Mouse (Mus musculus) kidney, embryonic 15.5 days (tissue): ENCODE measurements at regions not wholly inside any gene's neighbourhood (a gene's known extent, or its start where the extent isn't known, plus 50 kb on each side); places are given as distances from the start of the nearest gene placed in this dataset.

Experiments
- ATAC-seq: fragments of 200-750 bp; cut with Nextera tagmentation; replicated peaks from 2 replicates; pipeline ENCODE4 v1.8.0; 2017; ENCODE audit warnings: moderate TSS enrichment; ENCODE audit not compliant: low FRiP score
- H3K27ac ChIP-seq: fragments of 300-500 bp; sonication (generic); 2 replicates; pipeline ENCODE4 v1.5.1; 2015; ENCODE audit warnings: mild to moderate bottlenecking, inconsistent platforms
- H3K27me3 ChIP-seq: fragments of 300-500 bp; sonication (generic); 2 replicates; pipeline ENCODE4 v1.6.1; 2015; ENCODE audit warnings: inconsistent platforms
- H3K36me3 ChIP-seq: fragments of 300-500 bp; sonication (generic); 2 replicates; pipeline ENCODE4 v1.6.1; 2015; ENCODE audit warnings: inconsistent platforms
- H3K4me1 ChIP-seq: fragments of 300-500 bp; sonication (generic); 2 replicates; pipeline ENCODE4 v1.6.1; 2015; ENCODE audit warnings: inconsistent platforms
- H3K4me2 ChIP-seq: fragments of 300-500 bp; sonication (generic); 2 replicates; pipeline ENCODE4 v1.6.1; 2015; ENCODE audit warnings: moderate library complexity, mild to moderate bottlenecking, inconsistent platforms
- H3K4me3 ChIP-seq: fragments of 300-500 bp; sonication (generic); replicated peaks from 2 replicates; pipeline ENCODE4 v1.5.1; 2015; ENCODE audit warnings: mild to moderate bottlenecking, inconsistent platforms
- H3K9ac ChIP-seq: fragments of 300-500 bp; sonication (generic); 2 replicates; pipeline ENCODE4 v1.6.1; 2015; ENCODE audit warnings: mild to moderate bottlenecking, inconsistent platforms
- H3K9me3 ChIP-seq: fragments of 300-500 bp; sonication (generic); replicated peaks from 2 replicates; pipeline ENCODE4 v1.6.1; 2016; ENCODE audit warnings: inconsistent platforms
- WGBS: fragments of 180-500 bp; shearing (Covaris S2); methylation state at CpG from one replicate; pipeline ENCODE4 v1.1.7; 2015; ENCODE audit warnings: mixed read lengths; 5-methylcytosine and 5-hydroxymethylcytosine counted together

- Histone ChIP-seq H3K4me1 (no peaks in the 10 kb centered on the region), H3K9me3 (no peaks in the 10 kb centered on the region), H3K36me3 (no peaks in the 10 kb centered on the region), H3K4me2 (no peak overlapping the region), H3K4me3 (no peak overlapping the region), H3K9ac (no peak overlapping the region), H3K27me3 (no peaks in the 10 kb centered on the region), H3K27ac (no peak overlapping the region)
- no peak for ATAC-seq
These were observed 234.7 kb downstream of the Rnd3 start for GRCm38 (mm10) chr2:50914176-50914575.

GRCm38 (mm10) chr2:50908762-50909161 is 240.1 kb downstream of the Rnd3 start:
- no peak overlapping the region for H3K9ac ChIP-seq
- no peak overlapping the region for H3K27ac ChIP-seq
- no peaks in the 10 kb centered on the region for H3K9me3 ChIP-seq
- no peaks in the 10 kb centered on the region for H3K4me1 ChIP-seq
- no peak for ATAC-seq
- no peak overlapping the region for H3K4me2 ChIP-seq
- WGBS, result 78% methylated on average over 3 of the region's 3 CpGs
- no peak overlapping the region for H3K4me3 ChIP-seq
- H3K27me3 ChIP-seq, result no peaks in the 10 kb centered on the region
- no peaks in the 10 kb centered on the region for H3K36me3 ChIP-seq

- H3K27ac ChIP-seq, result no peak overlapping the region
- 82% methylated on average over 8 of the region's 8 CpGs for WGBS
- H3K9ac ChIP-seq, result no peak overlapping the region
- H3K27me3 ChIP-seq, result no peaks in the 10 kb centered on the region
- no peak for ATAC-seq
- no peaks in the 10 kb centered on the region for H3K9me3 ChIP-seq
- no peaks in the 10 kb centered on the region for H3K36me3 ChIP-seq
- H3K4me2 ChIP-seq, result no peak overlapping the region
- H3K4me3 ChIP-seq, result no peak overlapping the region
- no peaks in the 10 kb centered on the region for H3K4me1 ChIP-seq
These were observed 246.2 kb downstream of the Rnd3 start for GRCm38 (mm10) chr2:50902701-50903100.

- Histone ChIP-seq H3K9ac (no peak overlapping the region), H3K36me3 (no peaks in the 10 kb centered on the region), H3K27me3 (no peaks in the 10 kb centered on the region), H3K4me3 (no peak overlapping the region), H3K4me2 (no peak overlapping the region), H3K4me1 (no peaks in the 10 kb centered on the region), H3K27ac (no peak overlapping the region), H3K9me3 (no peaks in the 10 kb centered on the region)
- ATAC-seq, result no peak
- WGBS, result 80% methylated on average over 9 of the region's 9 CpGs
These were observed 246.7 kb downstream of the Rnd3 start for GRCm38 (mm10) chr2:50902220-50902619.

- H3K36me3 ChIP-seq, result no peaks in the 10 kb centered on the region
- no peak overlapping the region for H3K9ac ChIP-seq
- H3K9me3 ChIP-seq, result no peaks in the 10 kb centered on the region
- no peaks in the 10 kb centered on the region for H3K27me3 ChIP-seq
- 0 out of 2 replicates have a peak, but pooled peaks cover 7% of the 10 kb centered on the region for H3K4me1 ChIP-seq
- H3K4me3 ChIP-seq, result no peak overlapping the region
- no peak overlapping the region for H3K27ac ChIP-seq
- ATAC-seq, result no peak
- WGBS, result 70% methylated on average over 5 of the region's 5 CpGs
- H3K4me2 ChIP-seq, result no peak overlapping the region
These were observed 259.9 kb downstream of the Rnd3 start for GRCm38 (mm10) chr2:50888992-50889391.

GRCm38 (mm10) chr2:50887954-50888353 is 261.0 kb downstream of the Rnd3 start:
- no peaks in the 10 kb centered on the region for H3K36me3 ChIP-seq
- 0 out of 2 replicates have a peak, but pooled peaks cover 7% of the 10 kb centered on the region for H3K4me1 ChIP-seq
- H3K9ac ChIP-seq, result no peak overlapping the region
- ATAC-seq, result no peak
- no peaks in the 10 kb centered on the region for H3K9me3 ChIP-seq
- 62% methylated on average over 4 of the region's 4 CpGs for WGBS
- no peaks in the 10 kb centered on the region for H3K27me3 ChIP-seq
- H3K4me3 ChIP-seq, result no peak overlapping the region
- no peak overlapping the region for H3K4me2 ChIP-seq
- H3K27ac ChIP-seq, result no peak overlapping the region

GRCm38 (mm10) chr2:50885924-50886315 is 263.0 kb downstream of the Rnd3 start:
- H3K4me2 ChIP-seq, result no peak overlapping the region
- no peak overlapping the region for H3K4me3 ChIP-seq
- no peaks in the 10 kb centered on the region for H3K27me3 ChIP-seq
- WGBS, result 51% methylated on average over 7 of the region's 7 CpGs
- no peaks in the 10 kb centered on the region for H3K9me3 ChIP-seq
- no peak overlapping the region for H3K27ac ChIP-seq
- H3K4me1 ChIP-seq, result peaks cover 10% of the 10 kb centered on the region; the same call in 1 of the 2 replicates
- H3K36me3 ChIP-seq, result no peaks in the 10 kb centered on the region
- H3K9ac ChIP-seq, result no peak overlapping the region
- ATAC-seq, result no peak

GRCm38 (mm10) chr2:50885280-50885923 is 263.5 kb downstream of the Rnd3 start:
- no peaks in the 10 kb centered on the region for H3K27me3 ChIP-seq
- ATAC-seq, result no peak
- 78% methylated on average over 4 of the region's 4 CpGs for WGBS

GRCm38 (mm10) chr2:50881514-50882038 is 267.3 kb downstream of the Rnd3 start:
- H3K4me2 ChIP-seq, result no peak overlapping the region
- no peaks in the 10 kb centered on the region for H3K27me3 ChIP-seq
- no peak overlapping the region for H3K4me3 ChIP-seq
- 42% methylated on average over 4 of the region's 4 CpGs for WGBS
- no peaks in the 10 kb centered on the region for H3K9me3 ChIP-seq
- ATAC-seq, result no peak
- H3K27ac ChIP-seq, result no peak overlapping the region
- H3K4me1 ChIP-seq, result peaks cover 3% of the 10 kb centered on the region; the same call in 1 of the 2 replicates
- no peaks in the 10 kb centered on the region for H3K36me3 ChIP-seq
- no peak overlapping the region for H3K9ac ChIP-seq

More at GRCm38 (mm10) chr2:50885280-50885923, 263.5 kb downstream of the Rnd3 start:
- no peak overlapping the region for H3K4me2 ChIP-seq
- no peak overlapping the region for H3K27ac ChIP-seq
- H3K9me3 ChIP-seq, result no peaks in the 10 kb centered on the region
- peaks cover 10% of the 10 kb centered on the region; the same call in 1 of the 2 replicates for H3K4me1 ChIP-seq
- H3K4me3 ChIP-seq, result no peak overlapping the region
- H3K36me3 ChIP-seq, result no peaks in the 10 kb centered on the region
- H3K9ac ChIP-seq, result no peak overlapping the region

- Histone ChIP-seq H3K36me3 (no peaks in the 10 kb centered on the region), H3K9ac (no peak overlapping the region), H3K9me3 (no peaks in the 10 kb centered on the region), H3K4me2 (no peak overlapping the region), H3K27ac (no peak overlapping the region), H3K4me1 (peaks cover 3% of the 10 kb centered on the region; the same call in 1 of the 2 replicates), H3K4me3 (no peak overlapping the region), H3K27me3 (no peaks in the 10 kb centered on the region)
- no peak for ATAC-seq
- WGBS, result 94% methylated on average over 4 of the region's 4 CpGs
These were observed 268.1 kb downstream of the Rnd3 start for GRCm38 (mm10) chr2:50880806-50881205.

GRCm38 (mm10) chr2:50877716-50878115 is 271.2 kb downstream of the Rnd3 start:
- WGBS, result 45% methylated on average over 17 of the region's 17 CpGs
- Histone ChIP-seq H3K27ac (peak overlapping the region; percentile 45; the same call in 1 of the 2 replicates), H3K27me3 (no peaks in the 10 kb centered on the region), H3K4me3 (no peak overlapping the region), H3K4me1 (peaks cover 3% of the 10 kb centered on the region; the same call in 1 of the 2 replicates), H3K9me3 (no peaks in the 10 kb centered on the region), H3K36me3 (no peaks in the 10 kb centered on the region), H3K4me2 (peak overlapping the region; percentile 15), H3K9ac (no peak overlapping the region)
- peak; percentile 40; the same call in 1 of the 2 replicates for ATAC-seq

GRCm38 (mm10) chr2:50875072-50875471 is 273.8 kb downstream of the Rnd3 start:
- Histone ChIP-seq H3K4me3 (no peak overlapping the region), H3K9ac (no peak overlapping the region), H3K4me1 (no peaks in the 10 kb centered on the region), H3K4me2 (no peak overlapping the region), H3K9me3 (no peaks in the 10 kb centered on the region), H3K36me3 (no peaks in the 10 kb centered on the region), H3K27ac (no peak overlapping the region), H3K27me3 (no peaks in the 10 kb centered on the region)
- no peak for ATAC-seq
- 93% methylated on average over 6 of the region's 6 CpGs for WGBS
